Mouse (Mus musculus): ENCODE measurements around the gene Capns2. TPM values are rescaled to one million over a fixed set of nuclear protein-coding genes. Genes with fewer than 3 reads are reported as not detected.
A peak's percentile ranks its signal among the peaks of the same experiment; 100 is the strongest.
"Not testable (repeated sequence)": the region's sequence is repeated elsewhere in the genome, so short reads cannot be mapped to it uniquely, and the experiment has no call there.

Gene Capns2
- polyA plus RNA-seq, 1 experiment from 2014 or later: 0.16 TPM

DNA sequence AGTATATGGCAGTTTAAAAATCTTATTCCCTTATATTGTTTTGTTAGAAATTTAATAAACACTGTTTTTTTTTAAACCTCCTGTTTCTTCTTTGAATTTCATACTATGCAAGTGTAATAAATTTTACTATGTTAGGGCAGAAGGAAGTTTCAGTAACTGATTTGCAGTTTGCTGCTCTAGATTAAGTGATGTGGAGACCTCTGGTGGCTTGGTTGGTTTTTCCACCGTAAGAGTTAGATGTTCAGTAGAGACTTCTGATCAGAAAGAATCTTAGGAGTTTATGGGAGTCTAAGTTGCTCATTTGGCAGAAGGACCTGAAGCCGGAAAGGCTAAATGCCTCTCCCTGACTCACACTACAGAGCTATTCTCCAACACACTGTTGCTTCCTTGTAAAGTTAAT, 17.4 kb upstream of the Capns2 start:
- Histone ChIP-seq H3K4me3 (ENCODE audit: low read depth, low read length) (no peak overlapping the region), H3K4me2 (replicated peaks; ENCODE audit: low read depth) (no peak overlapping the region), H3K36me3 (ENCODE audit: control insufficient read depth, insufficient read depth) (no peaks in the 10 kb centered on the region), H3K4me1 (replicated peaks; ENCODE audit: control insufficient read depth, insufficient read depth, low read length) (no peaks in the 10 kb centered on the region), H3K27me3 (replicated peaks; ENCODE audit: control insufficient read depth, insufficient read depth, low read length) (no peaks in the 10 kb centered on the region), H3K27ac (ENCODE audit: low read depth, low read length) (no peak overlapping the region), H3K9me3 (ENCODE audit: control insufficient read depth) (no peaks in the 10 kb centered on the region), H3K9ac (ENCODE audit: low read depth, low read length) (no peak overlapping the region)
- peak; percentile 61 for TF ChIP-seq CTCF (IDR thresholded peaks at IDR 0.05; ENCODE audit: low read depth)
- WGBS: 77% methylated on average over 2 of the region's 2 CpGs
- no peak for ATAC-seq

DNA sequence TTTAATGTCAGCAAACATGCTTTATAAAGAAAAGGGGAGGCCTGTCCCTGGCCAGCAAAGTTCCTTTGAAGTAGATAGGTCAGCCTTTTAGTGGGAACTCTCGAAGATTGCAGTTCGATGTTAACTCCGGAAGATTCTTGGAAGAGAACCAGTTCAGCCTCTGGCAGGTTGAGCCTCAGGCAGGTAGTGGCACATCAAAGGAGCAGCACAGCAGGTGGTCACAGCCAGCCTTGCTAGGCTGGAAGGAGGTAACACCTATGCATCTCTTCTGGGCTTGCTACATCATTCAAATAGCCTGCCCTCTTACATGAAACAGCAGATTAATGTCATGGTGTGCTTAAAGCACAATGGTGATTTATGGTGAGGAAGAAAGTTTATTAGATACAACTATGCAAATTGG, 9.0 kb upstream of the Capns2 start:
- not testable (repeated sequence) for H3K9ac ChIP-seq (ENCODE audit: low read depth, low read length); H3K9me3 ChIP-seq (ENCODE audit: control insufficient read depth); H3K27me3 ChIP-seq (replicated peaks; ENCODE audit: control insufficient read depth, insufficient read depth, low read length); H3K4me2 ChIP-seq (replicated peaks; ENCODE audit: low read depth); H3K4me3 ChIP-seq (ENCODE audit: low read depth, low read length); H3K4me1 ChIP-seq (replicated peaks; ENCODE audit: control insufficient read depth, insufficient read depth, low read length); ATAC-seq; H3K27ac ChIP-seq (ENCODE audit: low read depth, low read length); H3K36me3 ChIP-seq (ENCODE audit: control insufficient read depth, insufficient read depth)
- 72% methylated on average over 3 of the region's 3 CpGs for WGBS

DNA sequence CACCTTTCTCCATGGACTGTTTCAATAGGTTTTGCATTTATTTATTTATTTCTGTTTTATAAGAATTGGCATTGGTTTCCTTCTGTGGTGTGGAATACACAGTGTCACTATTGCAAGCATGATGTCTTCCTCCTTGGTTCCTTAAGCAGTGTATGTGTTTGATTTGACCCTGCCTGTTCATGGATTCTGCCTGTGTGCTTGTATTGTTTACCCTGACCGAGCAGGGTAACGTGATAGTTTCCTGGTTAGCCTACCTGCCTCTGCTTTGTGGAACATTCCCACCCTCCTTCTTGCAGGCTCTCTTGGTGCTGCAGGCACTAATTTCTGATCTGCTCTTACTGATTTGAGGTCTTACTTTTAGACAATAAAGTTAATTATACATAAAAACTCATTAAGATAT, 7.3 kb upstream of the Capns2 start:
- Histone ChIP-seq H3K4me3 (ENCODE audit: low read depth, low read length) (no peak overlapping the region), H3K36me3 (ENCODE audit: control insufficient read depth, insufficient read depth) (no peaks in the 10 kb centered on the region), H3K27ac (ENCODE audit: low read depth, low read length) (no peak overlapping the region), H3K4me2 (replicated peaks; ENCODE audit: low read depth) (no peak overlapping the region), H3K27me3 (replicated peaks; ENCODE audit: control insufficient read depth, insufficient read depth, low read length) (no peaks in the 10 kb centered on the region), H3K4me1 (replicated peaks; ENCODE audit: control insufficient read depth, insufficient read depth, low read length) (no peaks in the 10 kb centered on the region), H3K9me3 (ENCODE audit: control insufficient read depth) (no peaks in the 10 kb centered on the region), H3K9ac (ENCODE audit: low read depth, low read length) (no peak overlapping the region)
- no peak for TF ChIP-seq CTCF (IDR thresholded peaks at IDR 0.05; ENCODE audit: low read depth)
- ATAC-seq: no peak
- 67% methylated on average over 2 of the region's 2 CpGs for WGBS

DNA sequence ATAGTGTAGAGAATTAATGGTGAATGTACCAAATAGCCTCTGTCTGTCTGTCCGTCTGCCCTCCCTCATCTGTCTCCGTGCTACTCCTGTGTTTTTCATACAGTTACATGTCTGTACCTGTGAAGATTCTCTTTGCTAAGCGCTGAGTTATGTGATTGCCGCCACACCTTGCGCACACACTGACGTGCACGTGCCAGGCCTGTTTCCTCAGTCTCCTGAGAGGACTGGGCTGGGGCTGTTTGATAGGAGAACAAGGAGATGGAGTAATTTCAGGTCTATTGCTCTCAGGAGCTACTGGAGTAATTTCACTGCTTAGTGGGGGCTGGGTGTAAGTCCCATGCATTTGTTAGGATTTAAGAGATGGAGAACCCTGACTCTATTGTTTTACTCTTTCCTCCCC, 6.2 kb upstream of the Capns2 start:
- Histone ChIP-seq H3K4me2 (replicated peaks; ENCODE audit: low read depth) (no peak overlapping the region), H3K9me3 (ENCODE audit: control insufficient read depth) (no peaks in the 10 kb centered on the region), H3K27me3 (replicated peaks; ENCODE audit: control insufficient read depth, insufficient read depth, low read length) (no peaks in the 10 kb centered on the region), H3K4me3 (ENCODE audit: low read depth, low read length) (no peak overlapping the region), H3K27ac (ENCODE audit: low read depth, low read length) (no peak overlapping the region), H3K9ac (ENCODE audit: low read depth, low read length) (no peak overlapping the region), H3K36me3 (ENCODE audit: control insufficient read depth, insufficient read depth) (no peaks in the 10 kb centered on the region), H3K4me1 (replicated peaks; ENCODE audit: control insufficient read depth, insufficient read depth, low read length) (no peaks in the 10 kb centered on the region)
- TF ChIP-seq CTCF (IDR thresholded peaks at IDR 0.05; ENCODE audit: low read depth): no peak
- no peak for ATAC-seq
- WGBS: 46% methylated on average over 7 of the region's 7 CpGs

DNA sequence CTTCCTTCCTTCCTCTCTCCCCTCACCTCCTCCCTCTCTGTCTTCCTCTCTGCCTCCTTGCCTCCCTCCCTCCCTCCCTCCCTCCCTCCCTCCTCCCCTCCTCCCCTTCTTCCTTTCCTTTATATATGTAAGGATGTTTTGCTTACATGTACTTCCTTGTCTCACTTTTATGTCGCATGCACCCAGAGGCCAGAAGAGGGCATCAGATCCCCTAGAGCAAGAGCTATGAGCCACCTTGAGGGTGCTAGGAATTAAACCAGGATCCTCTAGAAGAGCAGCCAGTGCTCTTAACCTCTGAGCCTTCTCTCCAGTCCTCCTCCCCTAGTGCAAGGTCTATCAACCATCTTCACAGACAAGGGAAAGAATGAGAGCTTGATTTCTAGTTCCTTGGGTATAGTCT, 5.2 kb upstream of the Capns2 start:
- Histone ChIP-seq H3K27ac (ENCODE audit: low read depth, low read length) (no peak overlapping the region), H3K9ac (ENCODE audit: low read depth, low read length) (no peak overlapping the region), H3K4me2 (replicated peaks; ENCODE audit: low read depth) (no peak overlapping the region), H3K27me3 (replicated peaks; ENCODE audit: control insufficient read depth, insufficient read depth, low read length) (no peaks in the 10 kb centered on the region), H3K9me3 (ENCODE audit: control insufficient read depth) (no peaks in the 10 kb centered on the region), H3K4me3 (ENCODE audit: low read depth, low read length) (no peak overlapping the region), H3K4me1 (replicated peaks; ENCODE audit: control insufficient read depth, insufficient read depth, low read length) (no peaks in the 10 kb centered on the region), H3K36me3 (ENCODE audit: control insufficient read depth, insufficient read depth) (no peaks in the 10 kb centered on the region)
- WGBS: 72% methylated on average over 1 of the region's 1 CpGs
- TF ChIP-seq CTCF (IDR thresholded peaks at IDR 0.05; ENCODE audit: low read depth): peak; percentile 13; the same call in 1 of the 2 replicates
- ATAC-seq: no peak

DNA sequence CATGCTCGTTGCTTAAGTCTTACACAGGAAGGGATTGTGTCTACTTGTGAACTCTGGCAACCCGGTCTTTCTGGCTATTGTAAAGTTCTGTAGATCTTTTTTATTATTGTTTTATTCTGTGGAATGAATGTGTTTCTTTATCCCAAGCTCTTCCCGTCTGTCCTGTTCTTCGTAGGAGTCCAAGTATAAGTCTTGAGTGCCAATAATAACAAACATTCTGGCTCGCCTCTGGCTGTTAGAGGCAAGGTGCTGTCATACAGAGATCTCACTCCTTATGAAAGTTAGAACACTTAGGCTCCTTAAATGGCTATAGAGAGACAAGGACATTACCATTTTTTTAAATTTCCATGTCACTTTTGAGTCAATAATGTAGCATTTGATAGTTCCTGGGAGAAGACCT, 4.6 kb upstream of the Capns2 start:
- H3K9ac ChIP-seq (ENCODE audit: low read depth, low read length): no peak overlapping the region
- no peak overlapping the region for H3K27ac ChIP-seq (ENCODE audit: low read depth, low read length)
- no peaks in the 10 kb centered on the region for H3K36me3 ChIP-seq (ENCODE audit: control insufficient read depth, insufficient read depth)
- H3K27me3 ChIP-seq (replicated peaks; ENCODE audit: control insufficient read depth, insufficient read depth, low read length): no peaks in the 10 kb centered on the region
- no peak for ATAC-seq
- no peaks in the 10 kb centered on the region for H3K9me3 ChIP-seq (ENCODE audit: control insufficient read depth)
- TF ChIP-seq CTCF (IDR thresholded peaks at IDR 0.05; ENCODE audit: low read depth): no peak
- no peaks in the 10 kb centered on the region for H3K4me1 ChIP-seq (replicated peaks; ENCODE audit: control insufficient read depth, insufficient read depth, low read length)
- H3K4me2 ChIP-seq (replicated peaks; ENCODE audit: low read depth): no peak overlapping the region
- H3K4me3 ChIP-seq (ENCODE audit: low read depth, low read length): no peak overlapping the region
- WGBS: 70% methylated on average over 5 of the region's 5 CpGs

DNA sequence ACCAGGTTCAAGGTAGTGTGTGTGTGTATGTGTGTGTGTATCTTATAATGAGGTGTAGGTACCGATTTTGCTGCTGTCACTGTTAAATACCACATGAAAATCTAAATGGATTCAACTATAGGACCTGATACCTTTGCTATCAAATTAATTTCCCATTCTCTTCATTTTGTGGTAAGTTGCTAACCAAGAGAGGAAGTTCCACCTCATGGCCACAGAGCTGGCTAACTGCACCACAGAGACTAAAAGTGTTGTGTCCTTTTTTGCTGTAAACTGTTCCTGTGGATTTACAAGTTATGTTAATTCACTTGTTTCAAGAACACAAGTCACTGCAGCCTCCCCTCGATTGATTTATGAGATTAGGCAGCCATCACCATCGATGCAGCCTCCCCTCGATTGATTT, 3.4 kb upstream of the Capns2 start:
- Histone ChIP-seq H3K27ac (ENCODE audit: low read depth, low read length) (no peak overlapping the region), H3K27me3 (replicated peaks; ENCODE audit: control insufficient read depth, insufficient read depth, low read length) (no peaks in the 10 kb centered on the region), H3K9me3 (ENCODE audit: control insufficient read depth) (no peaks in the 10 kb centered on the region), H3K36me3 (ENCODE audit: control insufficient read depth, insufficient read depth) (no peaks in the 10 kb centered on the region), H3K4me2 (replicated peaks; ENCODE audit: low read depth) (no peak overlapping the region), H3K9ac (ENCODE audit: low read depth, low read length) (no peak overlapping the region), H3K4me3 (ENCODE audit: low read depth, low read length) (no peak overlapping the region), H3K4me1 (replicated peaks; ENCODE audit: control insufficient read depth, insufficient read depth, low read length) (no peaks in the 10 kb centered on the region)
- 58% methylated on average over 4 of the region's 4 CpGs for WGBS
- TF ChIP-seq CTCF (IDR thresholded peaks at IDR 0.05; ENCODE audit: low read depth): no peak
- no peak for ATAC-seq

Data from intestine, postnatal 0 days (tissue).